Mouse (Mus musculus): ENCODE measurements around the gene Nfatc2ip. TPM values are rescaled to one million over a fixed set of nuclear protein-coding genes. Genes with fewer than 3 reads are reported as not detected.

Nfatc2ip gene
- polyA plus RNA-seq, 1 experiment = 41.3 TPM

DNA sequence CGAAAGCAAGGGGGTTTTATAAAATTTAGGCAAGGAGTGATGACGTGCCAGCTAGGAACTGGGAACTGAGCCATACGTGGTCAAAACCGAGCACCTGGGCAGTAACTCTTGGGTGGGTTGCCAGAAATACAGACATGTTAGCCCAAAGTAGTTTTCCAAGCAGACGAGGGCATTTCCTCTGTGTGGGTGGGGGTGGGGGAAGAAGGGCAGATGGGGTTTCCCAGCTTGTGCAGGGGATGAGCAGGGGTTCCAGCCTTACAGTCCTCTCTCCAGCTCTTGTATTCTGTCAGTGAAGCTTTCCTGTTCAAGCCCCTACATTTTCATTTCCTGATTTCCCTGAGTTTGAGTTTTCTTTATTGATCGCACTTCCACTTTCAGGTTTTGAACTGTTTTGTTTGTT, 27.6 kb upstream of the Nfatc2ip start:
- Histone ChIP-seq H3K4me3 (ENCODE audit: control insufficient read depth, low read depth, low read length) (no peak overlapping the region), H3K4me1 (ENCODE audit: control insufficient read depth, insufficient read depth, low read length) (peaks cover 10% of the 10 kb centered on the region), H3K27ac (ENCODE audit: control insufficient read depth, insufficient read depth, low read depth, low read length) (no peak overlapping the region), H3K27me3 (ENCODE audit: control insufficient read depth, insufficient read depth, low read length) (no peaks in the 10 kb centered on the region), H3K36me3 (ENCODE audit: control insufficient read depth, insufficient read depth, low read length) (no peaks in the 10 kb centered on the region)
- no peak for TF ChIP-seq POLR2A (IDR thresholded peaks at IDR 0.05; ENCODE audit: control insufficient read depth, low read depth, low read length)
- TF ChIP-seq CTCF (IDR thresholded peaks at IDR 0.05; ENCODE audit: control insufficient read depth, insufficient read depth, insufficient replicate concordance, low read depth, low read length) = no peak

DNA sequence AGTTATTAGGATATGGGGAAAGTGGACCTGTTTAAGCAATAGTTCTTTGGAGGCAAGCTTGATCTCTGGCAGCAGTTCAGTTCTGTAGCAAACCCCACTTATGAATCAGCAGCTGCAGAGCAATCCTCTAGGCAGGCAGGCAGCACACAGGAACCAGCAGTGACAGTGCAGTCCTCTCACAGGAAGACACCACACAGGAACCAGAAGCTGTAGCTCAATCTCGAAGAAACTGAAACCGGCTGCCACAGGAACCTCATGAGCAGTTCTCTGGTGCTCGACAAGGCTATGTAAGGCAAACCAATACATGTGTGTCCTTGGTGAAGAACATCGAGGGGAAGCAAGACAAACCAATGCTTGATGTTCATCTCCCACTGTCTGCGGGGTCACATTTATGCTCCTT, 25.2 kb upstream of the Nfatc2ip start:
- Histone ChIP-seq H3K4me1 (ENCODE audit: control insufficient read depth, insufficient read depth, low read length) (no peaks in the 10 kb centered on the region; the same call in 1 of the 2 replicates), H3K4me3 (ENCODE audit: control insufficient read depth, low read depth, low read length) (no peak overlapping the region), H3K27me3 (ENCODE audit: control insufficient read depth, insufficient read depth, low read length) (no peaks in the 10 kb centered on the region), H3K27ac (ENCODE audit: control insufficient read depth, insufficient read depth, low read depth, low read length) (no peak overlapping the region), H3K36me3 (ENCODE audit: control insufficient read depth, insufficient read depth, low read length) (no peaks in the 10 kb centered on the region)
- no peak for TF ChIP-seq POLR2A (IDR thresholded peaks at IDR 0.05; ENCODE audit: control insufficient read depth, low read depth, low read length)
- TF ChIP-seq CTCF (IDR thresholded peaks at IDR 0.05; ENCODE audit: control insufficient read depth, insufficient read depth, insufficient replicate concordance, low read depth, low read length) = no peak

DNA sequence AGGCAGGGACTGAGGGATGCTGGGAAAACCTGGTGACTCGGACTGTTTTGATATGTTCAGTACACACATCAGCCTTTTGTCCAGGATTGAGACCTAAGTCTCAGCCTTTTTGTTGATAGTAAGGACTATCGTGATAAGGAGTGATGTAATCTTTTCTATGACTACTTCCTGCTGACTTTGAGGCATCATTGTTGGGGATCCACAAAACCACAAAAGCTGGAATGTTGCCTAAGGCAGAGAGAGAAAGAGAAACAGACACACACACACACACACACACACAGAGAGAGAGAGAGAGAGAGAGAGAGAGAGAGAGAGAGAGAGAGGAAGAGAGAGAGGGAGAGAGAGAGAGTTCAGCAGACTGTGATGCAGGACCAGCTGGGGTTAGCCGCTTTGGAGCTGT, 22.0 kb upstream of the Nfatc2ip start:
- no peak for TF ChIP-seq CTCF (IDR thresholded peaks at IDR 0.05; ENCODE audit: control insufficient read depth, insufficient read depth, insufficient replicate concordance, low read depth, low read length)
- no peak for TF ChIP-seq POLR2A (IDR thresholded peaks at IDR 0.05; ENCODE audit: control insufficient read depth, low read depth, low read length)
- no peaks in the 10 kb centered on the region for H3K4me1 ChIP-seq (ENCODE audit: control insufficient read depth, insufficient read depth, low read length)
- no peaks in the 10 kb centered on the region for H3K27me3 ChIP-seq (ENCODE audit: control insufficient read depth, insufficient read depth, low read length)
- no peak overlapping the region for H3K4me3 ChIP-seq (ENCODE audit: control insufficient read depth, low read depth, low read length)
- H3K36me3 ChIP-seq (ENCODE audit: control insufficient read depth, insufficient read depth, low read length) = no peaks in the 10 kb centered on the region
- no peak overlapping the region for H3K27ac ChIP-seq (ENCODE audit: control insufficient read depth, insufficient read depth, low read depth, low read length)

GRCm38 (mm10) chr7:126417606-126418005, 21.1 kb upstream of the Nfatc2ip start:
- TF ChIP-seq CTCF (IDR thresholded peaks at IDR 0.05; ENCODE audit: control insufficient read depth, insufficient read depth, insufficient replicate concordance, low read depth, low read length) = no peak
- no peak for TF ChIP-seq POLR2A (IDR thresholded peaks at IDR 0.05; ENCODE audit: control insufficient read depth, low read depth, low read length)
- H3K27ac ChIP-seq (ENCODE audit: control insufficient read depth, insufficient read depth, low read depth, low read length) = no peak overlapping the region

GRCm38 (mm10) chr7:126417045-126417444, 20.5 kb upstream of the Nfatc2ip start:
- H3K36me3 ChIP-seq (ENCODE audit: control insufficient read depth, insufficient read depth, low read length) = no peaks in the 10 kb centered on the region
- no peak overlapping the region for H3K4me3 ChIP-seq (ENCODE audit: control insufficient read depth, low read depth, low read length)
- no peaks in the 10 kb centered on the region for H3K27me3 ChIP-seq (ENCODE audit: control insufficient read depth, insufficient read depth, low read length)
- no peak overlapping the region for H3K27ac ChIP-seq (ENCODE audit: control insufficient read depth, insufficient read depth, low read depth, low read length)
- TF ChIP-seq CTCF (IDR thresholded peaks at IDR 0.05; ENCODE audit: control insufficient read depth, insufficient read depth, insufficient replicate concordance, low read depth, low read length) = no peak
- TF ChIP-seq POLR2A (IDR thresholded peaks at IDR 0.05; ENCODE audit: control insufficient read depth, low read depth, low read length) = no peak
- H3K4me1 ChIP-seq (ENCODE audit: control insufficient read depth, insufficient read depth, low read length) = no peaks in the 10 kb centered on the region

More at GRCm38 (mm10) chr7:126417606-126418005, 21.1 kb upstream of the Nfatc2ip start:
- Histone ChIP-seq H3K4me1 (ENCODE audit: control insufficient read depth, insufficient read depth, low read length) (no peaks in the 10 kb centered on the region), H3K27me3 (ENCODE audit: control insufficient read depth, insufficient read depth, low read length) (no peaks in the 10 kb centered on the region), H3K36me3 (ENCODE audit: control insufficient read depth, insufficient read depth, low read length) (no peaks in the 10 kb centered on the region), H3K4me3 (ENCODE audit: control insufficient read depth, low read depth, low read length) (no peak overlapping the region)

- H3K27ac ChIP-seq (ENCODE audit: control insufficient read depth, insufficient read depth, low read depth, low read length) = no peak overlapping the region
- H3K27me3 ChIP-seq (ENCODE audit: control insufficient read depth, insufficient read depth, low read length) = no peaks in the 10 kb centered on the region
- no peak overlapping the region for H3K4me3 ChIP-seq (ENCODE audit: control insufficient read depth, low read depth, low read length)
- no peaks in the 10 kb centered on the region for H3K4me1 ChIP-seq (ENCODE audit: control insufficient read depth, insufficient read depth, low read length)
- TF ChIP-seq CTCF (IDR thresholded peaks at IDR 0.05; ENCODE audit: control insufficient read depth, insufficient read depth, insufficient replicate concordance, low read depth, low read length) = no peak
- no peak for TF ChIP-seq POLR2A (IDR thresholded peaks at IDR 0.05; ENCODE audit: control insufficient read depth, low read depth, low read length)
- no peaks in the 10 kb centered on the region for H3K36me3 ChIP-seq (ENCODE audit: control insufficient read depth, insufficient read depth, low read length)
Observed at GRCm38 (mm10) chr7:126416615-126417014, 20.1 kb upstream of the Nfatc2ip start.

DNA sequence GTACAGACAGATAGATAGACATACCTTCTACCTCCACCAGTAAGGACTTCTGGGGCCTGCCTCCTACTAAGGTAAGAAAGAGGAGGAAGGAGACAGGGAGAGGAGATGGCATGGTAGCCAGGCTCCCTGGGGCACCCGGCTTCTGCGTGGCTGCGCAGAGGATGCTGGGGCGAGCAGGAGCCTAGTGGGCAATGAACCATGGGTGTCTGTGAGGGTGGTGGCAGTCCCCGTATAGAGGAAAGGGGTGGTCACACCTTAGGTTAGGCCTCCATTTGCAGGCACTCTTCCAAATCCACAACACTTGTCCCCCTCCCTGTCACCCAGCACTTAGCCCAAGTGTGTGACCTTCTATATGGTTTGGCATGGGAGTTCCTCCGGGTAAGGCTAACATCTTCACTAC, 18.2 kb upstream of the Nfatc2ip start, which contains the start of gene Cd19:
Gene Cd19, minus strand, starts transcription at position 165 of the 400 bp plus-strand sequence.
- H3K27ac ChIP-seq (ENCODE audit: control insufficient read depth, insufficient read depth, low read depth, low read length) = no peak within 1 kb of the TSS
- no peaks in the 10 kb centered on the region for H3K4me1 ChIP-seq (ENCODE audit: control insufficient read depth, insufficient read depth, low read length)
- TF ChIP-seq CTCF (IDR thresholded peaks at IDR 0.05; ENCODE audit: control insufficient read depth, insufficient read depth, insufficient replicate concordance, low read depth, low read length) (no peak), POLR2A (IDR thresholded peaks at IDR 0.05; ENCODE audit: control insufficient read depth, low read depth, low read length) (no peak)
- H3K4me3 ChIP-seq (ENCODE audit: control insufficient read depth, low read depth, low read length) = no peak within 1 kb of the TSS
- no peaks in the 10 kb centered on the region for H3K36me3 ChIP-seq (ENCODE audit: control insufficient read depth, insufficient read depth, low read length)
- H3K27me3 ChIP-seq (ENCODE audit: control insufficient read depth, insufficient read depth, low read length) = no peaks in the 10 kb centered on the region

GRCm38 (mm10) chr7:126411061-126411460, 14.5 kb upstream of the Nfatc2ip start:
- no peaks in the 10 kb centered on the region for H3K36me3 ChIP-seq (ENCODE audit: control insufficient read depth, insufficient read depth, low read length)
- H3K4me3 ChIP-seq (ENCODE audit: control insufficient read depth, low read depth, low read length) = no peak overlapping the region
- TF ChIP-seq POLR2A (IDR thresholded peaks at IDR 0.05; ENCODE audit: control insufficient read depth, low read depth, low read length) = no peak
- no peak for TF ChIP-seq CTCF (IDR thresholded peaks at IDR 0.05; ENCODE audit: control insufficient read depth, insufficient read depth, insufficient replicate concordance, low read depth, low read length)
- no peaks in the 10 kb centered on the region for H3K27me3 ChIP-seq (ENCODE audit: control insufficient read depth, insufficient read depth, low read length)
- no peak overlapping the region for H3K27ac ChIP-seq (ENCODE audit: control insufficient read depth, insufficient read depth, low read depth, low read length)
- no peaks in the 10 kb centered on the region for H3K4me1 ChIP-seq (ENCODE audit: control insufficient read depth, insufficient read depth, low read length)

Data from testis, adult 2 months (tissue).